Mouse (Mus musculus) hindbrain, embryonic 11.5 days (tissue): Measurements from ENCODE around the gene Rnf217. TPM values are rescaled to one million over a fixed set of nuclear protein-coding genes. Genes with fewer than 3 reads are reported as not detected.

Source experiments
- ATAC-seq: fragments of 200-750 bp; cut with Nextera tagmentation; 2 replicates; pipeline ENCODE4 v1.8.0; 2017; ENCODE audit warnings: mild to moderate bottlenecking, moderate TSS enrichment, moderate library complexity; ENCODE audit not compliant: low FRiP score
- DNase-seq: peaks from one replicate; pipeline ENCODE4 v3.0.0-alpha.2; 2015; ENCODE audit warnings: low spot score
- H3K27ac ChIP-seq: fragments of 300-500 bp; sonication (generic); 2 replicates; pipeline ENCODE4 v1.5.1; 2014; ENCODE audit warnings: mild to moderate bottlenecking, low read depth, low read length
- H3K27me3 ChIP-seq: fragments of 300-500 bp; sonication (generic); 2 replicates; pipeline ENCODE4 v1.6.1; 2014; ENCODE audit warnings: mild to moderate bottlenecking, low read length, moderate library complexity, mixed read lengths; ENCODE audit not compliant: control insufficient read depth, insufficient read depth
- H3K36me3 ChIP-seq: fragments of 300-500 bp; sonication (generic); 2 replicates; pipeline ENCODE4 v1.6.1; 2014; ENCODE audit warnings: mild to moderate bottlenecking, low read length, moderate library complexity, mixed read lengths; ENCODE audit not compliant: control insufficient read depth, insufficient read depth
- H3K4me1 ChIP-seq: fragments of 300-500 bp; sonication (generic); replicated peaks from 2 replicates; pipeline ENCODE4 v1.6.1; 2014; ENCODE audit warnings: low read length, mixed read lengths; ENCODE audit not compliant: control insufficient read depth, insufficient read depth
- H3K4me2 ChIP-seq: fragments of 300-500 bp; sonication (generic); replicated peaks from 2 replicates; pipeline ENCODE4 v1.6.1; 2014; ENCODE audit warnings: mild to moderate bottlenecking, low read depth, low read length
- H3K4me3 ChIP-seq: fragments of 300-500 bp; sonication (generic); 2 replicates; pipeline ENCODE4 v1.5.1; 2014; ENCODE audit warnings: low read depth, low read length
- H3K9ac ChIP-seq: fragments of 300-500 bp; sonication (generic); 2 replicates; pipeline ENCODE4 v1.6.1; 2014; ENCODE audit warnings: low read depth, low read length
- H3K9me3 ChIP-seq: fragments of 300-500 bp; sonication (generic); 2 replicates; pipeline ENCODE4 v1.6.1; 2016; ENCODE audit warnings: low read length; ENCODE audit not compliant: control insufficient read depth
- WGBS: fragments of 180-500 bp; shearing (Covaris S2); extraction: QIAGEN DNeasy Blood & Tissue Kit; methylation state at CpG from one replicate; pipeline ENCODE4 v1.1.7; 2014; 5-methylcytosine and 5-hydroxymethylcytosine counted together
- polyA plus RNA-seq: library from polyadenylated mRNA; unstranded; fragments of >200 nt; fragmentation: Nextera tagmentation; extraction: Ambion mirVana; gene quantifications from 2 replicates; pipeline ENCODE4 v1.2.1, GENCODE M21; 2014

Rnf217 gene
- polyA plus RNA-seq, 1 experiment from 2014 or later, result 2.0 TPM

GRCm38 (mm10) chr10:31544149-31544942 lies 64.6 kb downstream of the Rnf217 start:
- ATAC-seq (no peak), DNase-seq (peak; percentile 11)
- H3K27me3 ChIP-seq, result no peaks in the 10 kb centered on the region
- H3K36me3 ChIP-seq, result no peaks in the 10 kb centered on the region
- H3K27ac ChIP-seq, result no peak overlapping the region
- H3K9ac ChIP-seq, result no peak overlapping the region
- H3K4me3 ChIP-seq, result no peak overlapping the region
- no peaks in the 10 kb centered on the region for H3K4me1 ChIP-seq
- no peak overlapping the region for H3K4me2 ChIP-seq
- no peaks in the 10 kb centered on the region for H3K9me3 ChIP-seq
- 74% methylated on average over 6 of the region's 6 CpGs for WGBS

DNA sequence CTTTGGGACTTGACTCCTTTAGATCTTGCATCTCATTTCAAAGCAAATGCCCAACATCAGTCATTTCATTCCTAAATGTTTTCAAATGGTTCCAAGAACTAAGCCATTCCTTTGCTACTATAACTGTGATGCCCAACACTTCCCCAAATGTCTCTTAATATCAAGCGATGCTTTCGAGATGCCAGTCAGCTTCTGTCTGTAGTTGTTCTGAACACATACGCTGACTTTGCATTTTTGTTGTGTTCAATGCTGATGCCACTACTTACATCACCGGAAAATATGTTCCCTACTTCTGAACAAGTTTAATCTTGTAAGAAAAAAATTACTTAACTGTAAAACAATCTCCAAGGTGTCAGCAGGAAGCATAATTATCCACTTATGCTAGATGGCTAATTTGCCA lies 68.5 kb downstream of the Rnf217 start:
- WGBS, result 94% methylated on average over 4 of the region's 4 CpGs
- H3K9me3 ChIP-seq, result no peaks in the 10 kb centered on the region
- no peak overlapping the region for H3K27ac ChIP-seq
- H3K36me3 ChIP-seq, result no peaks in the 10 kb centered on the region
- ATAC-seq (no peak), DNase-seq (no peak)
- no peaks in the 10 kb centered on the region for H3K4me1 ChIP-seq
- H3K4me2 ChIP-seq, result no peak overlapping the region
- H3K4me3 ChIP-seq, result no peak overlapping the region
- no peaks in the 10 kb centered on the region for H3K27me3 ChIP-seq
- no peak overlapping the region for H3K9ac ChIP-seq

DNA sequence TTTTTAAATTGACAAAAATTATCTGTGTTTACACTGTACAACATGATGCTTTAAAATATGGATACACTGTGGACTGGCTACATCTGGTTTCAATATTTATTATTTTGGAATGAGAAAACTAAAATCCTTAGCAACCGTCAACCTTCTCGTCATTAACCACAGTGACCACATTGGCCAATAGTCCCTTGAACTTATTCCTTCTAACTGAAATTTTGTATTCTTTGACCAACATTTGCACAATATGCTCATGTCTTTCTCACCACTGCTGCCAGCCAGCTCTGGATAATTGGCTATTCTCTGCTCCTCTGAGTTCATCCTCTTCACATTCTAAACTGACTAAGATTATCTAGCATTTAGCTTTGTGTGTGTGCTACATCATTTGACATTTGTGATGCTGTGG lies 69.6 kb downstream of the Rnf217 start:
- Histone ChIP-seq H3K27me3 (no peaks in the 10 kb centered on the region), H3K9me3 (no peaks in the 10 kb centered on the region), H3K9ac (no peak overlapping the region), H3K27ac (no peak overlapping the region), H3K4me2 (no peak overlapping the region), H3K4me3 (no peak overlapping the region), H3K4me1 (no peaks in the 10 kb centered on the region), H3K36me3 (no peaks in the 10 kb centered on the region)
- DNase-seq (no peak), ATAC-seq (no peak)
- WGBS, result 77% methylated on average over 2 of the region's 2 CpGs

- ATAC-seq (no peak), DNase-seq (no peak)
- Histone ChIP-seq H3K4me1 (no peaks in the 10 kb centered on the region), H3K36me3 (no peaks in the 10 kb centered on the region), H3K27ac (no peak overlapping the region), H3K9ac (no peak overlapping the region), H3K9me3 (no peaks in the 10 kb centered on the region), H3K4me3 (no peak overlapping the region), H3K27me3 (no peaks in the 10 kb centered on the region), H3K4me2 (no peak overlapping the region)
- 90% methylated on average over 3 of the region's 3 CpGs for WGBS
These were observed 70.3 kb downstream of the Rnf217 start for GRCm38 (mm10) chr10:31538721-31539120.

DNA sequence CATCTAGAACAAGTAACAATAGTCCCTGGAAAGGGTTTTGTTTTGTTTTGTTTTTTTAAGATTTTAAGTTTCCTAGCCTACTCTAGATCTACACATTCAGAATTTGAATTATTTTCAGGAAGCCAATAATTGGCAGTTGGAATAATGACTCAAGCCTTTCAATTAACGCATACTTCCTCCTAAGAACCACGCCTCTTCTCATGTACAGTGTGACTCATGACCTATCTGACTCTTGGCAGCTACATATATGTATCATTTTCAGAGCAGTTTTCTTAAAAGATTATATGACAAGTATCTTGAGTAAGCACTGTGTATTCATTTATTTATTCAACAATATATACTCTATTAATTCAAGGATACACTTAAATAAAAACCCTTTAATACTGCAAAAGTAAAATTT lies 70.7 kb downstream of the Rnf217 start:
- no peaks in the 10 kb centered on the region for H3K36me3 ChIP-seq
- no peak overlapping the region for H3K4me3 ChIP-seq
- ATAC-seq (no peak), DNase-seq (no peak)
- no peak overlapping the region for H3K27ac ChIP-seq
- H3K9ac ChIP-seq, result no peak overlapping the region
- H3K4me2 ChIP-seq, result no peak overlapping the region
- no peaks in the 10 kb centered on the region for H3K4me1 ChIP-seq
- H3K9me3 ChIP-seq, result no peaks in the 10 kb centered on the region
- WGBS, result 94% methylated on average over 2 of the region's 2 CpGs
- H3K27me3 ChIP-seq, result no peaks in the 10 kb centered on the region

DNA sequence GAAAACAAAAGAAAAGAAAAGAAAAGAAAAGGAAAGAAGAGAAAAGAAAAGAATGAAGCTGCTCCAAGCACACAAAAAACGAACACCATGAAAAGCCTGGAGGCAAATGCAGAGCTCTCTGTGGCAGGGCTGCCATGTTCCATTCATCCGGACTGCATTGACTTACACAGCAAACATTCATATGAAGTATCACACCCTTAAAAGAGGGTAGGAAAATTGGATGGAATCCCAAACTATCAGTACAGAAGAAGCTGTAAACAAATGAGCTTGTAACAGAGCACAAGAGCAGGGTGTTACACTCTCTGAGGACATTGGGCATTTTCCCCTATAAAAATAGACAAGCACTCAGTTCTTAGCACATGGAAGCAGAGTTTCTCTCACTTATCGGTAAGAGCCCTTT lies 71.8 kb downstream of the Rnf217 start:
- no peaks in the 10 kb centered on the region for H3K9me3 ChIP-seq
- no peak overlapping the region for H3K4me2 ChIP-seq
- H3K4me1 ChIP-seq, result no peaks in the 10 kb centered on the region
- DNase-seq (no peak), ATAC-seq (no peak)
- no peak overlapping the region for H3K4me3 ChIP-seq
- 76% methylated on average over 3 of the region's 3 CpGs for WGBS
- H3K36me3 ChIP-seq, result no peaks in the 10 kb centered on the region
- no peaks in the 10 kb centered on the region for H3K27me3 ChIP-seq
- H3K27ac ChIP-seq, result no peak overlapping the region
- H3K9ac ChIP-seq, result no peak overlapping the region

DNA sequence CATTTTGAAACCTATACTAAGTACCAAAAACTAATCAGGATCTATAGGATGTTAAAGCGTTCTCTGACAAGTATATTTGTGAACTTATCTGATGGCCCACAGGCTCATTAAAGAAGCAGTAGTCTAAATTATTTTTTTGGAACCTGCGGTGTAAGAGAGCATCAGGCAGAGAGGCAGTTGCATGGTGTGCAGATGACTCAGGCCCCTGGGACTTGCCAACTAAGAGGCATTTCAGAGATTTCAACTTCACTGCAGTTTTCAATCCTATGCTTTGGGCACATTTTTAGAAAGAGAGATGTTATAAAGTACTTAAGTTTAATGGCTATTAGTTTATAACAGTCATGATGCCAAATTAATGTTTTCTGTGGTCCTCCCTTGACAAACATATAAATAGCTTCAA lies 73.9 kb downstream of the Rnf217 start:
- Histone ChIP-seq H3K4me3 (no peak overlapping the region), H3K36me3 (no peaks in the 10 kb centered on the region), H3K4me2 (no peak overlapping the region), H3K9me3 (no peaks in the 10 kb centered on the region), H3K9ac (no peak overlapping the region), H3K4me1 (no peaks in the 10 kb centered on the region), H3K27me3 (no peaks in the 10 kb centered on the region), H3K27ac (no peak overlapping the region)
- 95% methylated on average over 2 of the region's 2 CpGs for WGBS
- DNase-seq (no peak), ATAC-seq (no peak)

- Histone ChIP-seq H3K36me3 (no peaks in the 10 kb centered on the region), H3K27ac (no peak overlapping the region), H3K27me3 (no peaks in the 10 kb centered on the region), H3K4me3 (no peak overlapping the region), H3K4me1 (no peaks in the 10 kb centered on the region), H3K9me3 (no peaks in the 10 kb centered on the region), H3K9ac (no peak overlapping the region), H3K4me2 (no peak overlapping the region)
- WGBS, result 91% methylated on average over 6 of the region's 6 CpGs
- DNase-seq, result no peak
- no peak for ATAC-seq
These were observed 75.6 kb downstream of the Rnf217 start for GRCm38 (mm10) chr10:31533270-31533826.

DNA sequence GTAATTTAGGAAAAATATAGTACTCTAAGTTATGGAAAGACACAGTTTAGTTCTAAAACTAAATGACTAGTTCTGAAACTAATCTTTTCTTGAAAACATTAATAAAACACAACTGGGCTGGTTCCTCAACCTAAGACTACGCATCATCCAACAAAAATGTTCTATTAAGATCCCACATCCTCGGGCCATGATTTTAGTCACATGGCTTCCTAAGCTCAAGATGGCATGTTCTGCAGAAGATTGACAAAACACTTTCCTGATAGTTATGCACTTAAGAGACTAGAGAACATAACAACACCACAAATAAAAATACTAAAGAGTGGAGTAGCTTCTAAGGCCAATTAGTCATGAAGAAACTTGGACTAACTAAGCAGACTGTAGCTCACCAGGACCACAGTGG lies 76.2 kb downstream of the Rnf217 start:
- Histone ChIP-seq H3K9ac (no peak overlapping the region), H3K4me1 (no peaks in the 10 kb centered on the region), H3K27me3 (no peaks in the 10 kb centered on the region), H3K27ac (no peak overlapping the region), H3K9me3 (no peaks in the 10 kb centered on the region), H3K36me3 (no peaks in the 10 kb centered on the region), H3K4me2 (no peak overlapping the region), H3K4me3 (no peak overlapping the region)
- ATAC-seq (no peak), DNase-seq (no peak)
- WGBS, result 96% methylated on average over 2 of the region's 2 CpGs
